Mouse (Mus musculus) liver, embryonic 14.5 days (tissue): ENCODE results near the gene Pdcd4.
A peak's percentile ranks its signal among the peaks of the same experiment; 100 is the strongest.

Source experiments
- CTCF ChIP-seq: IDR thresholded peaks from 2 replicates; pipeline ENCODE4 v1.5.1; 2016; ENCODE audit warnings: antibody characterized with exemption, low read depth, control low read depth
- EP300 ChIP-seq: IDR thresholded peaks from 2 replicates; pipeline ENCODE4 v1.6.1; 2016; ENCODE audit warnings: antibody characterized with exemption, low read depth

DNA sequence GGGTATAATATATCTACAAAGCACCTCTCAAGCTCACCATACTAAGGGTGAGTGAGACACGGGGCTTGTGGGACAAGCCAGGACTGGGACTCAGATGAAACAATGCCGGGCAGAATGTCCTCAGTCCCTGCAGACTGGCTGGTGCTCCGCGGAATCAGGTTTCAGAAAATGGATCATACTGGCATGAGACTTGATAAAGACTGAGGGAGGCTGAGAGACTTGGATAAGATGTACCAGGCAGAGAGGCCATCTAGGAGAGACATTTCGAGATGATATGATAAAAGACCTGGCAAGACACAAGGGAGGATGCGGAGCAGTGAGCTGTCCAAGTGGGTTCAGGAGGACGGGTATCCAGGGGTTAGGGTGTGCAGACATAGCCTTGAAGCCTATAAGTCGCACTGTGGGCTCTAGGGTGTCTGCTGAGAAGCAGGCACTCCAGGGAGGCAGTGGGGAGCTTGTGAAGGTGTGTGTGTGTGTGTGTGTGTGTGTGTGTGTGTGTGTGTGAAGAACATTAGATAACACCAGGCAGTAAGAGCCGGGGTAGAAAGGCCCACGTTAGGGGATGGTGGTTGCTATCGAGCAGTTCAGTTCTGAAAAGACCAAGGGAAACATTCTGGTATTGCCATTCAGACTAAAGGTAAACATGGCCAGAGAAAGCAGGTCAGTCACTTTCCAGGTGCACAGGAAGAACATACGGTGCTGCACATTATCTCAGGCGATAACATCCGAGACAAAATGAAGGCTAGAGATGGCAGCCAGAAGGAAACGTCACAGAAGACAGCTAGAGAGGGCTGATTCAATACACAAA lies 10.1 kb downstream of the Pdcd4 start:
- TF ChIP-seq CTCF = no peak
- TF ChIP-seq EP300 = peak; percentile 78
